Mouse (Mus musculus): ENCODE measurements around the gene Ddah2.

Ddah2 gene

DNA sequence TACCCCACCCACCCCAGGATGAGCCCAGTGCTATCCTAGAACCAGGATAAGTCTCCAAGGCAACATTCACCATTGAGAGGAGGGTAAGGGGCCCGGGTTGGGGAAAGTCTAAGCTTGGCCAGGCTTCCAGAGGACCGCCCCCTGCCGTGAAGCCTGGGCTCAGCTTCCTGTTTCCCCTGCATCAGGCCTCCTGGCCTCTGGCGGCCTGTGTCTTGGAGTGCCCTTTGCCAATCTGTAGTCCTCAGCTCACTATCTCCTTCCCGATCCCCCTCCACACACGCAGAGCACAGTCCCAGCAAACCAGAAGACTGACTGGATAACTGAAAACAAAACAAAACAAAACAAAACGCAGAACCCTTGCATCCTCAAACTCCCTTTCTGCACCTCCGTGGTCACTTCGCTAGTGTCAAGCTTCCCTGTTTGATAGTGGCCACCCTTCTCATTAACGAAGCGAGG lies 9.2 kb upstream of the Ddah2 start, which contains the start of gene Clic1:
Gene Clic1 (plus strand): TSS at position 406 of the 456 bp plus-strand sequence.
- in situ Hi-C loops (cut with MboI, MseI): loop anchor here (5.0 to 10.0 kb wide), 2 partner anchors 73 to 185 kb away; partner anchors contain the start of genes Atp6v1g2, Csnk2b, Gpank1 and Nfkbil1

DNA sequence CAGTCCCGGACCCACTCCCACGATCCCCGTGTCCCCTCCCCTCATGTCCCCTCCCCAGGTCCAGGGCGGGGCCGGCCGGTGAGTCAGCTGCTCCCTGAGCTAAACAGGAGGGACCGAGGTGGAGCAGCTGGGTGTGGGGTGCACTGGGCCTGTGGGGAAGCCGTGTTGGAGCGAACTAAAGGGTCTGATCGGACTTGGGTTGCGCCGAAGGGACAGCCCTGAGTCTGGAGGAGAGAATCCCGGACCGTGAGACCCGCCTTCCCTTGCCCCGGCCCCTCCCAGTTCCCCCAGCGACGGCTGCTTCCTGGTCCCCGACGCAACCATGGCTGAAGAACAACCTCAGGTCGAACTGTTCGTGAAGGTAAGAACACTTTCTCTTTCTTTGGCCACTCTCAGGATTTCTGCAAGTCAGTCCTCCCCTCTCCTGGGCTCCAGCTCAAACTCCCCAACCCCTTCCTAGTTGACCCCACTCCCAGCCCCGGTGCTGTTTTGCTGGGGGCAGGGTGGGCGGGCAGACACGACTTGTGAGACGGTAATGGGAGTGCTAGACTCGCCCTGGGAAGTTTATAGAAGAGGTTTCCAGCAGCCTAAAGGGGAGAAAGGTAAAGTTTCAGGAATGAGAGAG lies 8.6 kb upstream of the Ddah2 start:
- in situ Hi-C loops (cut with MboI, MseI): loop anchor here (5.0 kb wide), 1 partner anchor 72 kb away; the partner anchor contains the start of genes Csnk2b and Gpank1

DNA sequence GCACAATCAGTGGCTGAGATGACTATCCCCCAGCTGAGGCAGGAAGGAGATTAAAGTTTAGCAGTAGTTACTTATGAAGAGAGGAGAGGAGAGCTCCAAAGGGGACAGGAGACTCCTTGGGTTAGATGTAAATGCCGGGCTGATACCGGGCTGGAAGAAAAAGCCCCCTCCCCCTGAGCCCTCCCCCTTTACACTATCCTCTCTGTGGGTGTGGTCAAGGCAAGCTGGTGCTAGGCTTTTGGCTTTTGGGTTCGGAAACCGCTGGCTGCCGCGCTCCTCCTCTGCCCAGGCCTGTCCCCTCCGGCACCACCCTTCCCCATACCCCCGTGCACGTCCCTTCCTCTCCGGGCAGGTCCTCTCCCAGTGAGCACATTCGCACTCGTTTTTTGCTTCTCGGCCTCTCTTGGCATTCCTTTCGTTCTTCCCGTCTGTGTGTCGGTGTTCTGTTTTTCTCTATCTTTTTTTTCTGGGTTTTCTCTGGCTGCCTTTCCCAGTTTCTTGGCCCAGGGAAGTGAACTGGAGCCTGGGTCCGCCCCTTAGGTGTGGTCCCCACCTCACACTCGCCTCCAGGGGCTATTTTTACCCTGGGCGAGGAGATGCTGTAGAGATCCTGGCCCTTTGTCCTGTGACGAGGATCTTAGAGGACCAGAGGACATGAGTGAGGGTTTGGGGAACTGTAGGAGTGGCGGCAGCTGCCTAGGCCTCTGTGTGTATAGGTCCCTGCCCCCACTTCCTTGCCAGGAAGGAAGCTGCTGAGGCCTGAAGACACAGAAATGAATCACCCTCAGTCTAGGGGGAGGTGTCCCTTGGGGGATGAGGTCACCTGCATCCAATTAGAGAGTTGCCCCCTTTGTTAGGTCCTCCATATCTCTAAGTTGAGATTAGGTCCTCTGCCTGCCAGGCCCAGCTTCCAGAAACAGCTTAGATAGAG lies 7.4 kb upstream of the Ddah2 start:
- in situ Hi-C loops (cut with MboI, MseI): loop anchor here (5.0 kb wide), 1 partner anchor 71 kb away; the partner anchor contains the start of genes Csnk2b and Gpank1

GRCm38 (mm10) chr17:35052271-35052798 lies 6.5 kb upstream of the Ddah2 start:
- in situ Hi-C loops (cut with MboI, MseI): loop anchor here (5.0 kb wide), 1 partner anchor 70 kb away; the partner anchor contains the start of genes Csnk2b and Gpank1

GRCm38 (mm10) chr17:35055691-35056495 lies 2.9 kb upstream of the Ddah2 start:
- in situ Hi-C loops (cut with MboI, MseI): no loop called here

GRCm38 (mm10) chr17:35057090-35057489 lies 1.7 kb upstream of the Ddah2 start:
- in situ Hi-C loops (cut with MboI, MseI): no loop called here

- in situ Hi-C loops (cut with MboI, MseI): no loop called here
Measured at GRCm38 (mm10) chr17:35058316-35058715, 519 bp upstream of the Ddah2 start.

DNA sequence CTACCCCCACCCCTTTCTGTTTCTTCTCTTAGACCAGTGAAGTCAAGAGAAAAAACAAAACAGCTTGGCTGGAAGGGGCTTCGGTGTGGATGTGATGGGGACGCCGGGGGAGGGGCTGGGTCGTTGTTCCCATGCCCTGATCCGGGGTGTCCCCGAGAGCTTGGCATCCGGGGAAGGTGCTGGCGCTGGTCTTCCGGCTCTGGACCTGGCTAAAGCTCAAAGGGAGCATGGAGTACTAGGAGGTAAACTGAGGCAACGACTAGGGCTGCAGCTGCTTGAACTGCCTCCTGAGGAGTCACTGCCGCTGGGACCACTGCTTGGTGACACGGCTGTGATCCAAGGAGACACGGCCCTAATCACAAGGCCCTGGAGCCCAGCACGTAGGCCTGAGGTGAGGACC lies 1.2 kb downstream of the Ddah2 start:
- in situ Hi-C loops (cut with MboI, MseI): no loop called here

- in situ Hi-C loops (cut with MboI, MseI): no loop called here
Measured at GRCm38 (mm10) chr17:35060737-35061297, 2.0 kb downstream of the Ddah2 start.

- in situ Hi-C loops (cut with MboI, MseI): no loop called here
Measured at GRCm38 (mm10) chr17:35061299-35061698, 2.5 kb downstream of the Ddah2 start.

- in situ Hi-C loops (cut with MboI, MseI): no loop called here
Measured at GRCm38 (mm10) chr17:35063466-35063865, 4.6 kb downstream of the Ddah2 start.

- in situ Hi-C loops (cut with MboI, MseI): no loop called here
Measured at GRCm38 (mm10) chr17:35064378-35064877, 5.6 kb downstream of the Ddah2 start.

DNA sequence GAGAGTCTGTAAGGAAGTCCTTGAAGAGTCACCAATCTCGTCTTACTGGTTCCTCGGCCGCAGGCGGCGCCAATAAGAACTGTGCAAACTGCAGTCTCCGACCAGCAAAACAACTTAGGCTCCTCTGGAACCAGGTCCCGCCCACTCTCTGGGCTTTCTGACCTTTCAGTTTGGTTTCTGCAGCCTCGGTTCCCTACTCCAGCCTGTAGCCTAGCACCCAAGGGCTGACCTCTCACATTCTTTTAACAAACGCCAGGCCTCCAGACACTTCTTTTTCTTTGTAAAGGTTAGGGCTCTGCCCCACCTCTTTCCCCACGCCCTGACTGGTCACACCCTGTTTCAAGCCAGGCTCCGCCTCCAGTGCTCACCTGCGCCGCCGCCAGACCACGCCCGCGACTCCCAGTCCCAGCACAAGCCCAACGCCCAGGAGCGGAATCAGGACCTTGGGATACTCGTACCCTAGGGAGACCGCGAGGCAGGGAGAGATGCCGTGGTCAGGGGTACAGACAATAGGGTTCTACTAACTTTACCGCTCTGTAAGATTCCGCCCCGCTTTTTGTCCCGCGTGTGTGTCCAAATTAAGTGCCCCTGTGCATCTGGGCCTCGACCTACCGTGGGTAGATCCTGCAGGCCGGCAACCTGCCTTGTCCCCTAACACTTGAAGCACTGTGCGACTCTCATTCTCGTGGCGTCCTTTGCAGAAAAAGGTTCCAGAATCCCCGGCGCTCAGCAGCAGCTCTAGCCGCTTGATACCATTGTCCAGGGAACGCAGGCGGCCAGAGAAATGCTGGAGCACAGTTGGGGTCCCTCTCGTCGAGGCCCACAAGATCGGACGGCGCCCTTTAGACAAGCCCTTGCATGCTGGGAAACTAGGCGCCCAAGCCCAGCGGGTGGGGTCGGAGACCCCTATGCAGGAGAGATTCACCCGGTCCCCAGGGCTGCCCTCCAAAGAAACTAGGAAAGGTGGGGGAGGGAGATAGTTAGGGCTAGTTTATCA lies 6.4 kb downstream of the Ddah2 start, which contains the start of gene Ly6g6c:
Gene Ly6g6c (plus strand): TSS at position 438 of the 997 bp plus-strand sequence.
- in situ Hi-C loops (cut with MboI, MseI): loop anchor here (5.0 kb wide), 1 partner anchor 43 kb away; no protein-coding TSS in a partner anchor

DNA sequence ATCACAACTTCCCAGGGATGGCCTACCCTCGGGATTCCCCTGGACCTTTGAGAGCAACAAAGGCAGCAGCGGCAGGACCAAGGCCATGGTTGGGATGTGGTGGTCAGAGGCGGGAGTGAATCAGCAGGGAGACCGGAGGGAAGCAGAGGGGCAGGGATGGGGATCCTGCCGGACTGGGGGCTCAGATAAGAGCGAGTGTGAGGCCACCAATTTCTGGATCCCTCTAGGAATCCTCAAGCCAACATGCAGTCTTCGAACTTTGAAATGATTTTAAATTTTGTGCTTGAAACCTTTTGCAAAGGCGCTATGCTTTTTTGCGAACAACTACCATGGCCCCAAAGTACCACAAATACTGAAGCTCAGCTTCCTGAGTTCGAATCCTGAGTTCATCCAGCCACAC lies 7.2 kb downstream of the Ddah2 start, which contains the start of gene Mpig6b:
Gene Mpig6b (minus strand): TSS at position 101 of the 400 bp plus-strand sequence.
- in situ Hi-C loops (cut with MboI, MseI): loop anchor here (5.0 kb wide), 1 partner anchor 44 kb away; no protein-coding TSS in a partner anchor

- in situ Hi-C loops (cut with MboI, MseI): loop anchor here (5.0 kb wide), 1 partner anchor 46 kb away; no protein-coding TSS in a partner anchor
Measured at GRCm38 (mm10) chr17:35068213-35068914, 9.5 kb downstream of the Ddah2 start.

GRCm38 (mm10) chr17:35070556-35071229 lies 11.9 kb downstream of the Ddah2 start:
- in situ Hi-C loops (cut with MboI, MseI): no loop called here

- in situ Hi-C loops (cut with MboI, MseI): no loop called here
Measured at GRCm38 (mm10) chr17:35071454-35071853, 12.6 kb downstream of the Ddah2 start.

DNA sequence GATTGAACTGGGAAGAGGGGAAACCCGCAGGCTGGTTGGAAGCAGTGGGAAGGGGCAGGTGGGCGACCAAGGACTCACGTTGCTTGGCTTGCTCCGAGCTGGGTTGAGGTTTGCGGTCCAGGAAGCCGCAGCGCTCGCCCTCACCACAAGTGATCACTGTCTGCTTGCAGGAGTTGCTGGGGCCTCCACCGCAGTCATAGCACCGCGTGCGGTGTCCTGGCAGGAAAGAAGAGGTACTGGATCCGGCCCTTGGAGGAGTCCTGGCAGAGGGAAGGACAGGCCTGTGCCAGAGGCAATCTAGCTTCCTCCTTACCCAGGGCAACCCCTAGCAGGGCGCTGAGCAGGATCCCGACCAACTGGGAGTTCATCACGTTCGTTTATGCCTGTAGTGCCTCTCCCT lies 15.3 kb downstream of the Ddah2 start:
- in situ Hi-C loops (cut with MboI, MseI): no loop called here

Data from regulatory T cell (primary cell).